Mouse (Mus musculus) Muller cell, postnatal 12 days (primary cell): Measurements from ENCODE around the gene E130208F15Rik.
A peak's percentile ranks its signal among the peaks of the same experiment; 100 is the strongest.

ENCODE experiments used
- DNase-seq: peaks from one replicate; pipeline ENCODE4 v3.0.0-alpha.2; 2015; ENCODE audit errors: inconsistent ontology term

Gene E130208F15Rik

DNA sequence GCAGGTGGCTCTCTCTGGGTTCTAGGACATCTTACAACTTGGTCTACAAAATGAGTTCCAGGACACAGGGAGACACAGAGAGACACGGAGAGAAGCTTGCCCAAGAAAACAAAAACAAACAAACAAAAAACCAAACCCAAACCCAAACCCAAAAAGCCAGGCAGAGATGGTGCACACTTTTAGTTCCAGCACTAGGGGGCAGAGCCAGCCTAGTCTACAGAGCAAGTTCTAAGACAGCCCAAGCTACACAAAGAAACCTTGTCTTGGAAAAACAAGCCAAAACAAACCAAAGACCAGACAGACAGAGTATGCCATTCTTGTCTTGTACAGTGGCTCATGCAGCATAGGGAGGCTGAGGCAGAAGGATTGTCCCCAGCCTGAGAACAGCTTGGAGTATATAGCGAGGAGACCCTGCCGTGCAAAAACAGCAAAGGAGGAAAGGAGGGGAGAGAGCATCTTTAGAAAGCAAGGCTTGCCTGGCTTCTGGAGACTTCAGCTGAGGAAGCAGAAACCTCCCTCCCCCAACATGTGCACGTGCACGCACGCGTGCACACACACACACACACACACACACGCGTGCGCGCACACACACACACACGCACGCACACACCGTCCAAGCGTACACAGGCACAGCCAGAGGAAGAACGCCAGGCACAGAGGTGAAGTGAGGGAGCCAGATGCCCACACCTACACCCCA is 15.3 kb upstream of the E130208F15Rik start:
- no peak for DNase-seq

DNA sequence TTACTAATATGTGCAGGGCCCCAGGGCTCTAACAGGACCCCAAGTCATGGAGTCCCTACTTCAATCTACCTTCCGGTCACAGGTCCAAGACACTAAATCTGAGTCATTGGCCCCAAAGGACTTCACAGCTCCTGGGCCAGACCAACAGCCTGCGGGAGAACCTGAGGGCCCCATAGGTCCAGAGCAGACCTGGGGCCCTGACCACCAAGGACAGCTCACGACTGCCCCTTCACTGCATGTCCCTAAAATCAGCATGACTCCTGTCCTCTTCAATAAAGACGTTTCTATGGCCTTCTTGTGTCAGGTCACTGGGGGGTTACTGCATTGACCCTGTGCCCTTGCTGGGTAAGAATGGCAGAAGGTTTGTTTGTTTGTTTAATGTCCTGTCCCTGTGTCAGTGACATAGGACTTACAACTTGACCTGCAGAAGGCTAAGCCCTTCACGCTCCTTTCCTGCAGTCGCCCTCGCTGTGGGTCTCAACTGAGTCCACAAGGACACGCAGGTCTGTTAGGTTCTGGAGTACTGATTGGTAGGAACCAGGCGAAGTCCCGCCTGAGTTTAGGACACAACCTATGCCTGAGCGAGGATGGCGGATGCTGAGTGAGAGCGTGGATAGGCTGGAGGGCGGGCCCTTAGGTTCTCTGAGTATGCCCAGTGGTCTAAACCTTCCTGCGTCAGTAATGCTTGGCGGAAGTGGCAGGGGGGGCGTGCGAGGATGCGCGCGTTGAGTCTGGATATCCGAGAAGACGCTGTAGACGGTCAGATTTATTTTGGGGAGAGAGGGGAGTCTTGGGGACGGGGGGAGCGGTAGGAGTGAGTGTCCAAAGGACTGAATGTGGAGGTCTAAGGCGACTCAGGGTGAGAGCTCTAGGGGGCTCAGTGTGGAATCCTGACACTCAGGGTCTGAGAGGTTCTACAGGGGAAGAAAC is 13.2 kb upstream of the E130208F15Rik start, which contains the start of gene Alkbh6:
Alkbh6 (plus strand) TSS at position 642 of the 930 bp plus-strand sequence.
- DNase-seq = peak; percentile 95

GRCm38 (mm10) chr7:30309395-30310129 is 12.0 kb upstream of the E130208F15Rik start:
- DNase-seq = no peak

DNA sequence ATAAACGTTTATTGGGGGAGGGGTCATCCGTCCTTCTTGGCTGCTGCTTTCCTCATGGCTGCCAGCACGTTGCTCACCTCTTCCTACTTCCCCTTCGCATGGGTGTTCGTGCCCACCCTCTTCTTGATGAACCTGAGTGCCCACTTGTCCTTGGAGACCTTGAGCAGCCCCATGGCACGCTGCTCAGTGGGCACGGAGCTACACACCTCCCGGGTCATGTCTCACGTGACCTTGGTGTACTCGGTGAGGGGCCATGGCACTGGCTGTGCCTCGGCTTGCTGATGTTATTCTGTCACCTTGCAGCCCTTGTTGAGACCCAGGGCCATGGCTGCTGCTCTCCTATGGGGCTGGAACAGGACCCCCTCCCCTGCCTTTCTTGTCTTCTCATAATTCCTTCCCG is 11.4 kb upstream of the E130208F15Rik start:
- no peak for DNase-seq

DNA sequence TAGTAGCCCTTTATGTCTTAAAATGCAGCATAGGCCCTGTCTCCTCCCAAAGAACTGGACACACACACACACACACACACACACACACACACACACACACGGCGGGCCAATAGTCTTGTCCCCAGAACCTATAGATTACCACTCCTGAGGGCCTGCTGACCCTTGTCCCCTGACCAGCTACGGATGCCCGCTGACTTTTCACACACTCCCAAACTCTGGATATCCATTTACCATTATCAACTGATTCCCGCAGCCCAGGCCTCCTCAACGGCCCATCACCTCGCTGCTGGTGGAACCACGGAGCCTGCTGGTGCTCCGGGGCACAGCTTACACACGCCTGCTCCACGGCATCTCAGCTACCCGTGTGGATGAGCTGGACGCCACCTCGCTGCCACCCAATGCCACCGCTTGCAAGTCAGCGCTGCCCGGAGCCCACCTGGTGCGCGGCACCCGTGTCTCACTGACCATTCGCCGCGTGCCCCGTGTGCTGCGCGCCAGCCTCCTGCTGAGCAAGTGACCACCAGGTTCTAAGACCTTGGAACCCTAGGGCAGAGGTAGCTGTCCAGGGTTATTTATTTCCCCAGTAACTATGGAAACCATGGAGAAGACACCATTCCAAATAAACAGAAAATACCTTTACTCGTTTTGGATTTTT is 7.7 kb upstream of the E130208F15Rik start:
- DNase-seq = no peak

- no peak for DNase-seq
Observed at GRCm38 (mm10) chr7:30314721-30315155, 6.8 kb upstream of the E130208F15Rik start, which contains the start of gene Syne4. Gene Syne4 (plus strand): TSS chr7:30314807.

DNA sequence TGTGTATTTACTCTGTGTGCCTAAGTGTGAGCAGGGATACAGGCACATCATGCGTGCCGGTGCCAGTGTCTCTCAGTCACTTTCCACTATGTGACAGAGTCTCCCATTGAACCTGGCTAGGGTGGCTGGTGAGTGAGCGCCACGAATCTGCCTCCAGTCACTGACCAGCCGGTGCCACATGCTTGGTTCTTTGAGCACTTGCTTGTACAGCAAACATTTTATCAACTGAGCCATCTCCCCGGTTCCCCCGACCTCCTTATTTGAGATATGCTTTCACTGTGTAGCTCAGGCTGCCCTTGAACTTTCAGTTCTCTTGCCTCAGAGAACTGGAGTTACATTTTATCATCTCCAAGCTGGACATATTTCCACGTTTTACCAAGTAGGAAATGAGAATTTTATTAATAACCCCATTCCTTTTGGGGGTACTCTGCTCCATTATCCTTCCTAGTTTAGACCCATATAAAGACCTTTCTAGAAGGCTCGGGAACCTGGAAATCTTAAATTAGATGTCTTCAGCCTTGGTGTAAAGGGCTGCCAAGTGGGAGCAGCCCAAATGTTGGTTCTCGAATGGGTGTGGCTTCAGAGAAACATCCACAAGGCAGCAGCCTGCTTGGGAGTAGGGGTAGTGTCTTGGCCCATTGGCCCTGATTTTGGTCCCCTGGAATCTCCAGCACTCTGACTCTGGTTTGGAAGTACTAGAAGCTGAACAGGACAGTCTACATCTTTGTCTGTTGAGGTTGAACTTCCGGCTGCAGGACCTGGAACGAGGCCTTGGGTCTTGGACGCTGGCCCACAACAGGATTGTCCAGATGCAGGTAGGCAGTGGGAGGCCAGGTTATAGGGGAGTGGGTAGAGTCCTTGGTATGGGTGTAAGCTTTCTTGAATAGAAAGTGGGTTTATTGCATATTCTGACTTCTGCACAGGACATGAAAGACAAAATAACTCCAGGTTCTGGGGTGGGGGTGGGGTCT is 5.7 kb upstream of the E130208F15Rik start:
- DNase-seq = no peak

DNA sequence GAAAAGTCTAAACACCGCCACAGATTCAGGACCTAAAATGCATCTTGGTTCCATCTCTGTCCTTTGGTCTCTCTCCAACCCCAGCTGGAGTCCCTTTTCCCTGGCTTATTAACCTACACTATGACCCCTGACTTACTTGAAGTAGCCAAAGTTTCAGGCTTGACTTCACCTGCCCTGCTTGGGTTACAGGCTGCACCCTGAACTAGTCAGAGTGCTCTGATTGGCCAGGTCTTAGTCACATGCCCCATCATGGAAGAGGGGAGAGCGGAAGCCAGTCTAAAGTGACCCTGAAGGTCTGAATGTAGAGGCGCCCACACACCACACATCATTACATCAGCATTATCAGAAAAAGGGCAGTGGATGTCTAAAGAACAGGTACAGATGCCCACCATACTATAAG is 3.4 kb upstream of the E130208F15Rik start:
- no peak for DNase-seq

DNA sequence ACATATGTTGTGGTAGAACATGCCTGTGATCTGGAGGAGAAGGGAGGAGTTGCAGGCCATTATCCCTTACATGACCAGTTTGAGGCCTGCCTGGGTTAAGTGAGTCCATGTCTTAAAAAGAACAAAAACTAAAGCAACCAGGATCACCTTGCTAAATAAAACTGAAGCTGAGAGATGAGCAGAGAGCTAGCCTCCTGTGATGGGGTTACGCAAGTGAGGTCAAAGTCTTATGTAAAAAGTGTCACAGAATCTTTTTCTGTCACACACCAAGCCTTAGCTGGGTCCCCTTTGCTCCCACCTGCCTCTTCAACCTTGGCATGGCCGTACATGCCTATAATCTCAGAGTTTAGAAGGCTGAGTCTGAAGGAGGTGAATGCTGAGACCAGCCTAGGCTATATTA is 594 bp upstream of the E130208F15Rik start:
- DNase-seq = no peak

GRCm38 (mm10) chr7:30322285-30322667 is 736 bp downstream of the E130208F15Rik start:
- DNase-seq = peak; percentile 95

- no peak for DNase-seq
Observed at GRCm38 (mm10) chr7:30322865-30323264, 1.3 kb downstream of the E130208F15Rik start.

GRCm38 (mm10) chr7:30323795-30324194 is 2.3 kb downstream of the E130208F15Rik start, which contains the start of gene Sdhaf1:
Gene Sdhaf1 (minus strand): TSS chr7:30323895.
- no peak for DNase-seq

DNA sequence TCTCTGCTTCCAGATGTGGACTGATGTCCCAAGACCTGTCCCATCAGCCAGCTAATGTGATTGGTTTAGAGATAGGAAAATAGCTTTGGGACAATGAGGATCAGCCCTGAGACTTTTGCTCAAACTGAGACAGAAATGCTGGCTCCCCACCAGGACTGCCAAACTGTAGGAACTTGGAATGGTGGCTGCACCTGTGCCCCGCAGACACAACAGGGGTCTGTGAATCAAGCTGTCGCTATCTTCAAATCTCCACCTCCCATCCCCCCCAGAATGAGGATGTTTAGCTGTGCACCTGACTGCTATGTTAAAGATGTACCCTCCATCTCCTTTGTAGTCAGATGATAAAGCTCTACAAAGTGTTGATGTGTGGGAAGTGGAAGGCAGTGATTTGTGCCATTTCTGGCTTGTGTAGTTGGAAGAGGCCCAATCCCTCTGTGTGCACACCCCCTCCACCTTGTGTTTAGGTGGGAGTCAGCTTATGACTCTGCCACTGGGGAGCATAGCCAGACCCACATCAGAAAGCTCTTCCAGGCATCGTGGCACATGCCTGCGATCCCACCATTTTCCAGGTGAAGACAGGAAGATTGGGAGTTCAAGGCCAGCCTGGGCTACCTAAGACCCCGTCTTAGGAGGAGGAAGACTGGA is 2.9 kb downstream of the E130208F15Rik start:
- DNase-seq = no peak

DNA sequence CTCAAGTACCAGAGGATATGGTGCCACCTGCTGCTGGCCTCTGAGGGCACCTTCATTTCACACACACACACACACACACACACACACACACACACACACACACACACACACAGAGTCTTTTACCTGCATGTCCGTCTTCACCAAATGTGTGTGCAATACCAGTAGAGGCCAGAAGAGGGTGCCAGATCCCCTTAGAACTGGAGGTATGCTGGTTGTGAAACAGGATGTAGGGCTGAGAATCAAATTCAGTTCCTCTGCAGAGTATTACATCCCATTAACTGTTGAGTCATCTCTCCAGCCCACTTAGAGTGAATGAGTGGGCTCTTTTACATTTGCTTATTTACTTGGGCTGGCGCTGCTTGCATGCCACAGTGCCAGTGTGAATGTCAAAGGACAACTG is 3.8 kb downstream of the E130208F15Rik start:
- DNase-seq = no peak

- DNase-seq = no peak
Observed at GRCm38 (mm10) chr7:30326427-30326826, 4.9 kb downstream of the E130208F15Rik start.

DNA sequence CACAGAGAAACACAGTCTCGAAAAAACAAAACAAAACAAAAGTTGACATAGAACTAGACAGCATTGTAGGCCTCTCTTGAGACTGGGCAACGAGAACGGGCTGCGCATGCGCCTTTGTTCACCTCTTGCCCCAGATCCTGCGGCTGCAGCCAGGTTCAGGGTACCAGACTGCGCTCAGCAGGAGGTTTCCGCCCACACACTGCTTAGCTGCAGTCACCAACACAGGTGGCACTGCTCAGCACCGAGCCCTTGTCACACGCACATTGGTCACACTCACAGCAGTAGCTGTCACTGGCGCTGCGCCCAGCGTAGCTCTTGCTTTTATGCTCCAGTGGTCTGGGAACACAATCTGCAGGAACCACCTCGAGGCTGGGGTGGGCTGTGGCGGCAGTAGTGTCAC is 5.6 kb downstream of the E130208F15Rik start:
- peak; percentile 53 for DNase-seq

DNA sequence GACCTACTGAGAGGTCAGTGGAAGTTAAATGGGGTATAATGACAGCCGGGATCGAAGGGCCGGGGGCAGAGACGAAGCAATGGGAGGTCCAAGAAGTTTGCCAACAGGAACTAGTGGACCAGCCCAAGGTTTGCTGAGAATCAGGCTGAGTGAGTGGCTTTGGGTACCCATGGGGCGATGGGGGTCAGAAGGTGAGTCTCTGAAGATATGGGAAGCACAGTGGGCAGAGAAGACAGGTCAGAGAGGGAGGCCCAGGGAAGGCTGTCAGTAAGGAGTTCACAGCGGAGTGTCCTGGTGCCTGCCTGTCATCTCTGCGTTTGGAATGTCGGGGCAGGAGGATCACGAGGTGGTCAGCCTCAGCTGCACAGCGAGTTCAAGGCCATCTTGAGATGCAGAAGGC is 6.8 kb downstream of the E130208F15Rik start:
- no peak for DNase-seq

DNA sequence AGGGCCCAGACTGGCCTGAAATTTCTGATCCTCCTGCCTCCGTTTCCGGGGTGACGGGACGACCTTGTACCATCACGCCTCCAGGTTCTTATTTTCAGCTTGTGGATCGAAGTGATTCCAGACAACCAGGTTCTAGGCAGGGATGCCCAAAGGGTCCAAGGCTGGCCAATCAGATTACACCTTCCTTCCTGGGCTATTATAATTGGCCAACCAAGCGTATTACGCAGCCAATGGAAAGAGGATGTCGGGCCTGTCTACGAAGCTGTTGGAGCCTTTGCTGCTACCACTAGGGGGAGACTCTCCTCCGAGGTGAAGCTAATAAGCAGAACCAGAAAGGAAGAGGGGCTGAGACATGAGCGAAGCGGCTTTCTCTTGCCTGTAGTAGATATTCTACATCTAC is 10.3 kb downstream of the E130208F15Rik start:
- peak; percentile 74 for DNase-seq

DNA sequence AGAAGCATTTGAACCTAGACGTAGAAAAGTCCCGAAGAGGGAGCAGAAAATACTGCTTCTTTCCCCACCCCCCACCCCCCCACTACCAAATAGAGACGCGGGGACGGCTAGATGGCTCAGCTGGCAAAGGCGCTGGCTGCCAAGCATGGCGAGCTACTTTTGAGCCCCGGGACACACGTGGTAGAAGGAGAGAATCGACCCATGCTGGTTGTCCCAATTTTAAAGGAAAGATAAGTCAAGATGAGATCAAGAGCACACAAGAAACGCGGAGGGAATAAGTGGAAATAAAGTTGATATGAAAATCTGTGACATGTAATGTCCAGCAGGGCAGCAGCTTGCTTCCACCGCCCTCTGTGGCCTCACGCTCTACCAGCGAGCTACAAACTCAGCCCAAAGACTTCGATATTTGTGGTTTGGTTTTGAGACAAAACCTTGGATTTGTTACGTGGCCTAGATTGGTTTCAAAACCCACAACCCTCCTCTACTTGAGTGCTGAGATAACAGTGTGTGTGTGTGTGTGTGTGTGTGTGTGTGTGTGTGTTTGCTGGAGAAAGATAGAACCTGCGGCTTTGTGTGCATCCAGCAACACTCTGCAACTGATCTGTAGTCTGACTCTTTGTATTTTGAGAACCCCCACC is 11.2 kb downstream of the E130208F15Rik start:
- DNase-seq = no peak
